Mouse (Mus musculus): ENCODE data around the gene Rbms3. TPM values are rescaled to one million over a fixed set of nuclear protein-coding genes. Genes with fewer than 3 reads are reported as not detected.

The Rbms3 gene
- polyA plus RNA-seq, 1 experiment from 2014 or later, result 76.1 TPM

- 78% methylated on average over 2 of the region's 2 CpGs for WGBS
- ATAC-seq (replicated peaks; ENCODE audit: low FRiP score), result no peak
These were observed 834.3 kb downstream of the Rbms3 start for GRCm38 (mm10) chr9:116795240-116795955.

GRCm38 (mm10) chr9:116791850-116792249, 837.9 kb downstream of the Rbms3 start:
- no peak for ATAC-seq (replicated peaks; ENCODE audit: low FRiP score)
- Histone ChIP-seq H3K9ac (no peak overlapping the region), H3K36me3 (no peaks in the 10 kb centered on the region; the same call in none of the 2 replicates), H3K9me3 (replicated peaks) (no peaks in the 10 kb centered on the region), H3K27ac (no peak overlapping the region), H3K4me1 (no peaks in the 10 kb centered on the region), H3K4me2 (no peak overlapping the region), H3K4me3 (replicated peaks) (no peak overlapping the region), H3K27me3 (no peaks in the 10 kb centered on the region)
- WGBS, result 79% methylated on average over 7 of the region's 7 CpGs

More at GRCm38 (mm10) chr9:116795240-116795955, 834.3 kb downstream of the Rbms3 start:
- H3K4me1 ChIP-seq, result no peaks in the 10 kb centered on the region
- H3K4me3 ChIP-seq (replicated peaks), result no peak overlapping the region
- H3K4me2 ChIP-seq, result no peak overlapping the region
- no peaks in the 10 kb centered on the region; the same call in 1 of the 2 replicates for H3K36me3 ChIP-seq
- no peak overlapping the region for H3K27ac ChIP-seq
- H3K27me3 ChIP-seq, result no peaks in the 10 kb centered on the region
- H3K9ac ChIP-seq, result no peak overlapping the region
- no peaks in the 10 kb centered on the region for H3K9me3 ChIP-seq (replicated peaks)

- WGBS, result 80% methylated on average over 11 of the region's 11 CpGs
- H3K9me3 ChIP-seq (replicated peaks), result no peaks in the 10 kb centered on the region
- ATAC-seq (replicated peaks; ENCODE audit: low FRiP score), result no peak
- no peak overlapping the region for H3K9ac ChIP-seq
- H3K27ac ChIP-seq, result no peak overlapping the region
- no peaks in the 10 kb centered on the region for H3K27me3 ChIP-seq
- no peak overlapping the region for H3K4me3 ChIP-seq (replicated peaks)
- H3K4me2 ChIP-seq, result no peak overlapping the region
- no peaks in the 10 kb centered on the region for H3K4me1 ChIP-seq
- H3K36me3 ChIP-seq, result no peaks in the 10 kb centered on the region; the same call in 1 of the 2 replicates
These were observed 843.3 kb downstream of the Rbms3 start for GRCm38 (mm10) chr9:116786136-116787046.

- Histone ChIP-seq H3K36me3 (no peaks in the 10 kb centered on the region), H3K27me3 (no peaks in the 10 kb centered on the region), H3K9ac (no peak overlapping the region), H3K4me3 (replicated peaks) (no peak overlapping the region), H3K4me2 (no peak overlapping the region), H3K27ac (0 out of 2 replicates have a peak overlapping the region, but pooled peaks have one; percentile 5), H3K9me3 (replicated peaks) (no peaks in the 10 kb centered on the region), H3K4me1 (peaks cover 22% of the 10 kb centered on the region)
- peak; percentile 40; the same call in 1 of the 2 replicates for ATAC-seq (replicated peaks; ENCODE audit: low FRiP score)
- WGBS, result 59% methylated on average over 3 of the region's 3 CpGs
These were observed 857.9 kb downstream of the Rbms3 start for GRCm38 (mm10) chr9:116771820-116772219.

- no peak overlapping the region for H3K9ac ChIP-seq
- no peaks in the 10 kb centered on the region for H3K9me3 ChIP-seq (replicated peaks)
- H3K4me1 ChIP-seq, result peaks cover 22% of the 10 kb centered on the region
- ATAC-seq (replicated peaks; ENCODE audit: low FRiP score), result no peak
- no peaks in the 10 kb centered on the region for H3K27me3 ChIP-seq
- H3K27ac ChIP-seq, result no peak overlapping the region
- no peak overlapping the region for H3K4me3 ChIP-seq (replicated peaks)
- H3K4me2 ChIP-seq, result no peak overlapping the region
- no peaks in the 10 kb centered on the region for H3K36me3 ChIP-seq
- WGBS, result 31% methylated on average over 12 of the region's 12 CpGs
These were observed 860.2 kb downstream of the Rbms3 start for GRCm38 (mm10) chr9:116769358-116770054.

GRCm38 (mm10) chr9:116762395-116763025, 867.2 kb downstream of the Rbms3 start:
- 27% methylated on average over 10 of the region's 10 CpGs for WGBS
- no peaks in the 10 kb centered on the region for H3K27me3 ChIP-seq
- H3K36me3 ChIP-seq, result no peaks in the 10 kb centered on the region
- peak overlapping the region; percentile 83 for H3K27ac ChIP-seq
- H3K4me3 ChIP-seq (replicated peaks), result no peak overlapping the region
- H3K9me3 ChIP-seq (replicated peaks), result no peaks in the 10 kb centered on the region
- H3K4me2 ChIP-seq, result peak overlapping the region; percentile 36
- peaks cover 19% of the 10 kb centered on the region for H3K4me1 ChIP-seq
- H3K9ac ChIP-seq, result no peak overlapping the region
- ATAC-seq (replicated peaks; ENCODE audit: low FRiP score), result peak; percentile 83

DNA sequence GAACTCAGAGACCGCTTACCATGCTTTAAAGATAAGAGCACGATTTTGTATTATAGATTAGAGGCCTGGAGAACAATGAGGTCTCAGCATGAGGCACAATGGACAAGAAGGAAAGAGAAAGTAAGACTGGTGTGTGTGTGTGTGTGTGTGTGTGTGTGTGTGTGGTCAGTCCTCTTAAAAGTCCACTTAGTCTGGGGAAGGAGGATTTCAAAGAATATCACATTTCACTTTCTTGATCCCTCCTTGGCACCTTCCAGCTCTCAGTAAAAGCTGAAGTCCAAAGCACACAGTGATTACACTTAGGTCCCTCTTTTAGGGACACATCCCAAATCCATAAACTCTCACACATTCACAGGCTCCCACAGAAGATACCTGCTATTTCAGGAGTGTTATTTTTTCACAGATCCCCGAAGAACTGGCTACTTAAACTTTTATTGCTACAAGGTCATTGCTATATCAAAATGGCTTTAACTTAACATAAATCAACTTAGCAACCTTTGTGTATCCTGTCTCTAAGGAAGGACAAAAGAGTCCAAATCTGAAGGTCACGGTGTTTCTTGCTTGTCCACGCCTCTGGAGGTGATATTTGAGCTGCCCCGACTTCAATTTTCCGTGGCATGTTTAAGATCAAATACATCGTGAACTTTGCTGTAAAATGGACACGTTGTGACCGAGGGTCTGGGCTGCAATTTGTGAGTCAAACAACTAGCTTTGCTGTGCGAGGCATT, 880.7 kb downstream of the Rbms3 start:
- Histone ChIP-seq H3K36me3 (no peaks in the 10 kb centered on the region), H3K9ac (no peak overlapping the region), H3K4me1 (peaks cover 10% of the 10 kb centered on the region; the same call in 1 of the 2 replicates), H3K27ac (peak overlapping the region; percentile 73), H3K4me2 (no peak overlapping the region), H3K9me3 (replicated peaks) (no peaks in the 10 kb centered on the region), H3K4me3 (replicated peaks) (no peak overlapping the region), H3K27me3 (no peaks in the 10 kb centered on the region)
- 20% methylated on average over 11 of the region's 11 CpGs for WGBS
- peak; percentile 64; the same call in 1 of the 2 replicates for ATAC-seq (replicated peaks; ENCODE audit: low FRiP score)

DNA sequence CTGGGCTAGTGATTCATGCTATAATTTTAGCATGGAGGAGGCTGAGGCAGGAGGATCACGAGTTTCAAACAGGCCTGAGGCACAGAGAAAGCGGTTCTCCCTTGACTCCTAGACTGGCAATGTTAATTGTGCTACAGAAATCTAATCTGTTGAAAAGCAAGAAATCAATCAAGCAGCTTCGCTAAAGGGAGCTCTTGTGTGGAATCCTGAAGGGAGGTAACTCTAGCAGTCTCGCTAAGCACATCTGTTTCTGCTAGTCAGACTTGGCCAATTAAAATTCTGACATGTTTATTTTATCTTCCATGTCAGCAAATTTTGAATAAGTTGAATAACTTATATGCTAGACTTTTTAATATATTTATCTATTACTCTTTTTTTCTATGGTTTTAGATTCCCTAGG, 881.4 kb downstream of the Rbms3 start:
- Histone ChIP-seq H3K4me3 (replicated peaks) (no peak overlapping the region), H3K36me3 (no peaks in the 10 kb centered on the region), H3K27ac (peak overlapping the region; percentile 49), H3K9ac (no peak overlapping the region), H3K27me3 (no peaks in the 10 kb centered on the region), H3K4me1 (peaks cover 10% of the 10 kb centered on the region; the same call in 1 of the 2 replicates), H3K4me2 (no peak overlapping the region), H3K9me3 (replicated peaks) (no peaks in the 10 kb centered on the region)
- WGBS, result 31% methylated on average over 4 of the region's 4 CpGs
- no peak; the same call in 1 of the 2 replicates for ATAC-seq (replicated peaks; ENCODE audit: low FRiP score)

DNA sequence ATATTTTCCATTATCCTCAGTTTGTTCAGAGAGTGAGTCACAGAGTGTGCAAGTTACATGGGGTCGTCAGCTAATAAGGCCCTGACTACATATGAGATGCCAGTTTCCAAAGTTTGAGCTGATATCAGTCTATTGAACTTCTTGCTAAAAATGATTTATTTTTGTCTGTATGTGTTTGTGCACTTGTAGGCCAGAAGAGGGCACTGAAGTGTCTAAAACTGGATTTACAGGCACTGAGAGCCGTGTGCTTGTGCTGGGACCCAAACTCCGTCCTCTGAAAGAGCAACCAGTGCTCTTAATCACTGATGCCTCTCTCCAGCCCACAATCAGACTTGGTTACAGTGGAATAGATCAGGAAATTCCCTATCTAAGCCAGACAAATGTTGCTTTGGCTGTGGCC, 882.8 kb downstream of the Rbms3 start:
- H3K9me3 ChIP-seq (replicated peaks), result no peaks in the 10 kb centered on the region
- no peak overlapping the region for H3K4me3 ChIP-seq (replicated peaks)
- H3K27ac ChIP-seq, result no peak overlapping the region
- WGBS, result 82% methylated on average over 3 of the region's 3 CpGs
- H3K36me3 ChIP-seq, result no peaks in the 10 kb centered on the region
- no peak overlapping the region for H3K4me2 ChIP-seq
- no peaks in the 10 kb centered on the region for H3K27me3 ChIP-seq
- H3K9ac ChIP-seq, result no peak overlapping the region
- H3K4me1 ChIP-seq, result peaks cover 10% of the 10 kb centered on the region; the same call in 1 of the 2 replicates
- ATAC-seq (replicated peaks; ENCODE audit: low FRiP score), result no peak

- WGBS, result 68% methylated on average over 2 of the region's 2 CpGs
- no peak overlapping the region for H3K9ac ChIP-seq
- H3K9me3 ChIP-seq (replicated peaks), result no peaks in the 10 kb centered on the region
- H3K36me3 ChIP-seq, result no peaks in the 10 kb centered on the region
- H3K27me3 ChIP-seq, result no peaks in the 10 kb centered on the region
- no peak overlapping the region for H3K27ac ChIP-seq
- no peaks in the 10 kb centered on the region for H3K4me1 ChIP-seq
- H3K4me2 ChIP-seq, result no peak overlapping the region
- H3K4me3 ChIP-seq (replicated peaks), result no peak overlapping the region
- no peak for ATAC-seq (replicated peaks; ENCODE audit: low FRiP score)
These were observed 891.9 kb downstream of the Rbms3 start for GRCm38 (mm10) chr9:116737786-116738185.

GRCm38 (mm10) chr9:116729172-116729571, 900.5 kb downstream of the Rbms3 start:
- Histone ChIP-seq H3K4me1 (no peaks in the 10 kb centered on the region), H3K4me3 (replicated peaks) (no peak overlapping the region), H3K27me3 (no peaks in the 10 kb centered on the region), H3K9me3 (replicated peaks) (no peaks in the 10 kb centered on the region), H3K9ac (no peak overlapping the region), H3K27ac (no peak overlapping the region), H3K4me2 (no peak overlapping the region), H3K36me3 (no peaks in the 10 kb centered on the region)
- ATAC-seq (replicated peaks; ENCODE audit: low FRiP score), result no peak
- WGBS, result 74% methylated on average over 6 of the region's 6 CpGs

All from kidney, embryonic 15.5 days (tissue).